Mouse (Mus musculus): ENCODE results near the gene Gas8. TPM values are rescaled to one million over a fixed set of nuclear protein-coding genes. Genes with fewer than 3 reads are reported as not detected.

Gene Gas8
- polyA plus RNA-seq, 1 experiment = 9.7 TPM

- Histone ChIP-seq H3K4me3 (ENCODE audit: control insufficient read depth, insufficient read depth, low read length) (no peak overlapping the region), H3K27me3 (ENCODE audit: control insufficient read depth, insufficient read depth, low read length) (no peaks in the 10 kb centered on the region), H3K27ac (ENCODE audit: control insufficient read depth, insufficient read depth, low read length) (no peak overlapping the region), H3K4me1 (replicated peaks; ENCODE audit: control insufficient read depth, insufficient read depth, low read length) (peaks cover 8% of the 10 kb centered on the region), H3K36me3 (ENCODE audit: control insufficient read depth, insufficient read depth, low read length) (peaks cover 25% of the 10 kb centered on the region)
- TF ChIP-seq CTCF (IDR thresholded peaks at IDR 0.05; ENCODE audit: borderline replicate concordance, control insufficient read depth, extremely low read depth, insufficient read depth, low read length, poor library complexity) (no peak), POLR2A (IDR thresholded peaks at IDR 0.05; ENCODE audit: control insufficient read depth, extremely low read depth, insufficient read depth, low read length, poor library complexity) (no peak)
- peak; percentile 8 for DNase-seq
- 96% methylated on average over 7 of the region's 7 CpGs for WGBS
These were observed 36.0 kb upstream of the Gas8 start for GRCm38 (mm10) chr8:123482627-123483026.

GRCm38 (mm10) chr8:123491280-123492075 is 27.2 kb upstream of the Gas8 start:
- Histone ChIP-seq H3K27me3 (ENCODE audit: control insufficient read depth, insufficient read depth, low read length) (no peaks in the 10 kb centered on the region), H3K36me3 (ENCODE audit: control insufficient read depth, insufficient read depth, low read length) (peaks cover 87% of the 10 kb centered on the region), H3K4me3 (ENCODE audit: control insufficient read depth, insufficient read depth, low read length) (no peak overlapping the region), H3K27ac (ENCODE audit: control insufficient read depth, insufficient read depth, low read length) (no peak overlapping the region), H3K4me1 (replicated peaks; ENCODE audit: control insufficient read depth, insufficient read depth, low read length) (no peaks in the 10 kb centered on the region)
- DNase-seq = no peak
- WGBS = 89% methylated on average over 15 of the region's 15 CpGs
- TF ChIP-seq CTCF (IDR thresholded peaks at IDR 0.05; ENCODE audit: borderline replicate concordance, control insufficient read depth, extremely low read depth, insufficient read depth, low read length, poor library complexity) = no peak
- no peak for TF ChIP-seq POLR2A (IDR thresholded peaks at IDR 0.05; ENCODE audit: control insufficient read depth, extremely low read depth, insufficient read depth, low read length, poor library complexity)

GRCm38 (mm10) chr8:123492898-123493297 is 25.7 kb upstream of the Gas8 start:
- Histone ChIP-seq H3K36me3 (ENCODE audit: control insufficient read depth, insufficient read depth, low read length) (peaks cover 79% of the 10 kb centered on the region), H3K27ac (ENCODE audit: control insufficient read depth, insufficient read depth, low read length) (no peak overlapping the region), H3K4me1 (replicated peaks; ENCODE audit: control insufficient read depth, insufficient read depth, low read length) (no peaks in the 10 kb centered on the region), H3K27me3 (ENCODE audit: control insufficient read depth, insufficient read depth, low read length) (no peaks in the 10 kb centered on the region), H3K4me3 (ENCODE audit: control insufficient read depth, insufficient read depth, low read length) (no peak overlapping the region)
- 97% methylated on average over 9 of the region's 9 CpGs for WGBS
- no peak for DNase-seq
- TF ChIP-seq CTCF (IDR thresholded peaks at IDR 0.05; ENCODE audit: borderline replicate concordance, control insufficient read depth, extremely low read depth, insufficient read depth, low read length, poor library complexity) (no peak), POLR2A (IDR thresholded peaks at IDR 0.05; ENCODE audit: control insufficient read depth, extremely low read depth, insufficient read depth, low read length, poor library complexity) (no peak)

- Histone ChIP-seq H3K27ac (ENCODE audit: control insufficient read depth, insufficient read depth, low read length) (no peak overlapping the region), H3K4me3 (ENCODE audit: control insufficient read depth, insufficient read depth, low read length) (no peak overlapping the region), H3K4me1 (replicated peaks; ENCODE audit: control insufficient read depth, insufficient read depth, low read length) (no peaks in the 10 kb centered on the region), H3K27me3 (ENCODE audit: control insufficient read depth, insufficient read depth, low read length) (no peaks in the 10 kb centered on the region), H3K36me3 (ENCODE audit: control insufficient read depth, insufficient read depth, low read length) (peaks cover 55% of the 10 kb centered on the region)
- 92% methylated on average over 4 of the region's 4 CpGs for WGBS
- TF ChIP-seq POLR2A (IDR thresholded peaks at IDR 0.05; ENCODE audit: control insufficient read depth, extremely low read depth, insufficient read depth, low read length, poor library complexity) (no peak), CTCF (IDR thresholded peaks at IDR 0.05; ENCODE audit: borderline replicate concordance, control insufficient read depth, extremely low read depth, insufficient read depth, low read length, poor library complexity) (no peak)
- DNase-seq = no peak
These were observed 20.9 kb upstream of the Gas8 start for GRCm38 (mm10) chr8:123497699-123498098.

GRCm38 (mm10) chr8:123498963-123499362 is 19.7 kb upstream of the Gas8 start:
- H3K4me3 ChIP-seq (ENCODE audit: control insufficient read depth, insufficient read depth, low read length) = no peak overlapping the region
- no peaks in the 10 kb centered on the region for H3K27me3 ChIP-seq (ENCODE audit: control insufficient read depth, insufficient read depth, low read length)
- no peaks in the 10 kb centered on the region for H3K4me1 ChIP-seq (replicated peaks; ENCODE audit: control insufficient read depth, insufficient read depth, low read length)
- WGBS = 96% methylated on average over 11 of the region's 11 CpGs
- peaks cover 48% of the 10 kb centered on the region for H3K36me3 ChIP-seq (ENCODE audit: control insufficient read depth, insufficient read depth, low read length)
- DNase-seq = no peak
- no peak overlapping the region for H3K27ac ChIP-seq (ENCODE audit: control insufficient read depth, insufficient read depth, low read length)
- TF ChIP-seq CTCF (IDR thresholded peaks at IDR 0.05; ENCODE audit: borderline replicate concordance, control insufficient read depth, extremely low read depth, insufficient read depth, low read length, poor library complexity) (no peak), POLR2A (IDR thresholded peaks at IDR 0.05; ENCODE audit: control insufficient read depth, extremely low read depth, insufficient read depth, low read length, poor library complexity) (no peak)

GRCm38 (mm10) chr8:123499556-123499955 is 19.1 kb upstream of the Gas8 start:
- Histone ChIP-seq H3K4me3 (ENCODE audit: control insufficient read depth, insufficient read depth, low read length) (no peak overlapping the region), H3K27me3 (ENCODE audit: control insufficient read depth, insufficient read depth, low read length) (no peaks in the 10 kb centered on the region), H3K27ac (ENCODE audit: control insufficient read depth, insufficient read depth, low read length) (no peak overlapping the region), H3K4me1 (replicated peaks; ENCODE audit: control insufficient read depth, insufficient read depth, low read length) (no peaks in the 10 kb centered on the region), H3K36me3 (ENCODE audit: control insufficient read depth, insufficient read depth, low read length) (peaks cover 44% of the 10 kb centered on the region)
- no peak for DNase-seq
- no peak for TF ChIP-seq CTCF (IDR thresholded peaks at IDR 0.05; ENCODE audit: borderline replicate concordance, control insufficient read depth, extremely low read depth, insufficient read depth, low read length, poor library complexity)
- no peak for TF ChIP-seq POLR2A (IDR thresholded peaks at IDR 0.05; ENCODE audit: control insufficient read depth, extremely low read depth, insufficient read depth, low read length, poor library complexity)
- 95% methylated on average over 11 of the region's 11 CpGs for WGBS
